Mouse (Mus musculus) heart, adult 11 months (tissue): Measurements from ENCODE around the gene Ptprk.

Experiments used
- DNase-seq: peaks from one replicate; pipeline ENCODE4 v3.0.0; 2022

Gene Ptprk

DNA sequence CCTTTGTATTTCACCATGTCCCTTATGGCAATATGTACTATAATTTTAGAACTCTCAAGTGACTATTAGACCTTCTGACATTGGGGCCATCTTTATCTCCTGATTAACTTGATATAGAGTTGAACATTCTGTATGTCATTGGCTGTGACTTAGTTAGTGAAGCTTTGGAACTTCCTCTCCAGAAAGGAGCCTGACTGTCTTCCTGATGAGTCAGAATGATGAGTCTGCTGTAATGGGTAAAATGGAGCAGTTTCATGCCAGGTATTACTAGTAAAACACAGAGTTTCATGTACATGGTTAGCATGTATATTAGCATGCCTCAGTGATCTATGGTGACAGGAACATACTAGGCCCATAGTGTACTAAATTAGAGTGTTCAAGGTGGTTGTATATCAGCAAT is 229.2 kb downstream of the Ptprk start:
- DNase-seq: no peak

DNA sequence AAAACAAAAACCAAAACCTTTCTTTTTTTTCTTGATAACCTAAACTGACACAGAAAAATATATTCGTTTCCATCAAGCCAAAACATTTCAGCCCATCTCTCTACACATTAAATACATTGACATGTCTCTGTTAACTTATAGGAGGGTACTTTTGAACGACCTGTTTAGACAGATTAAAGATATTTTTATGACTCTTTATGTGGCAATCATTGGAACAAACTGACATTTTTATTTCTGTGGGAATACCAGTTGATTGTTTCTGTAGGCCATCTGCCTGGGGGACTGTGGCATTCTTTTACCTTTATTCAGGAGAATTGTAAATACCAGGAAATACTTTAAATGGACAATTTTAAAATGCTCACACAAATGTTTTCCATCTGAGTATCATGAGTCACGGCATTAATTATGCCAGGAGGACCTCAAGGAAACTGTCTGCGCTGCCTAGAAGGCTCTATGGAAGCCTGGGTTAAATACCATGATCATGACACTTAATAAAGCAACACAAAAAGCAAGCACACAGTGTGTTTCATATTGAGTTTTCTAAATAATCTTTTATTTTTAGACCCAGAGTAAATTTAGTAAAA is 229.8 kb downstream of the Ptprk start:
- no peak for DNase-seq

DNA sequence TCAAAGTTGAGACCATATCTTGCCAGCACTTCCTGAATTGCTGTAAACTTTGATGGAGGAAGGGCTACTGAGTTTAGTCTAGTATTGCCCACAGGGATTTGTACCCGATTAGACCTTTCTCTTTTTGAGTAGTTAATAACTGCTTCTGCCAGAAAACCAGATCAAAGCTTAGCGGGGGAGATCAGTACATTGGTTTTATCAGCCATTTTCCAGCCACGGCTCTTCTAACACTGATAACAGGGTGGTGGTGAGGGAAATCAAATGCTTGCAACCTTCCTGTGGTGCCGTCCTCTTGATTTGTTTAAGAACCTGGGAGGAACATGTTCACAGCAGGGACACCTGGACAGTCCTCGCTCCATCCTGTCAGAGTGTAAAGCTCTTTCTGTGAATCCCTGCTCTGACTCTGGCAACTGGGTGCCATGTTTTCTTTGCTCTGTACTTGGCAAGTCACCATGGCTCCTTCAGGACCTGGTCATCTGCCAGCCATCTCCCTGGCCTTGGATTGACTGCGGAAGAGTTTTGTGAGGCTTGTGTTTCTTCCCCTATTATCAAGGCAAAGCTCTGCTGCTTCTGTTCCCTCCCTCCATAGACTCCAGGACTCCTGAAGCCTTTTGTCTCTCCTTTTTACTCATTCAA is 231.9 kb downstream of the Ptprk start:
- peak; percentile 88 for DNase-seq

DNA sequence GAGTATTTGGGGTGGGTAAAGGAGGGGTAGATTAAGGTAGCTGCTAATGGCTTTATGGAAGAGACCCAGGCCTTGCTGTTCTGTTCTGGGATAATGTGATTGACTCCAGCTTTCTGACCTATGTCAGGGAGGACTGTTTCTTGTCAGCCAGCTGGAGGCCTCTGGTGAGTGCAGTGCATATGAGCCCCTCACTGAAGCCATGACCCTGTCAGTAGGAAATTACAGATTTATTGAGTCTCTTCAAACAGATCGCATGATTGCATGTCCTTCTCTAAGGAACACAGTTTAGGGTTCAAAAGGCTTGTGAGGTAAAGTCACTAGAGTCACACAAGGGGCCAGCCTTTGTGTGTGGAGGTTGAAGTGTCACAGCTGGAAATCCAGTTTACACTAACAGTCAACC is 236.7 kb downstream of the Ptprk start:
- no peak for DNase-seq

DNA sequence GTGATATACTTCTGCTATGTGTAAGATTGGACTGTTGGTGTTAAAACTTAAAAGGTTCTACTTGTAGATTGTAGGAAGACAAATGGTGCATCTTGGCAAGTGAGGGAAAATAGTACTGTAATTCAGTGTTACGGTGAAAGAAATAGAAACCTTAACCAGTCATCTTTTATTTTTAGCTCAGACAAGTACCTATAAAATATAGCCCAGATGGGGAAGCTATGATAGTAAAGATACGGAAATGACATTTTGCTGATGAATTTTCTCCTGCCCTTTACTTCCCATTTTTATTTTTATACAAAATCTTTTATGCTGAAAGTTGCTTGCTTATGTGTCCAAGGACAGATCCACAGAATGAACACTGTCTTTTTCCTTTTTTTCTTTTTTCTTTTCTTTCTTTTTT is 248.4 kb downstream of the Ptprk start:
- no peak for DNase-seq

DNA sequence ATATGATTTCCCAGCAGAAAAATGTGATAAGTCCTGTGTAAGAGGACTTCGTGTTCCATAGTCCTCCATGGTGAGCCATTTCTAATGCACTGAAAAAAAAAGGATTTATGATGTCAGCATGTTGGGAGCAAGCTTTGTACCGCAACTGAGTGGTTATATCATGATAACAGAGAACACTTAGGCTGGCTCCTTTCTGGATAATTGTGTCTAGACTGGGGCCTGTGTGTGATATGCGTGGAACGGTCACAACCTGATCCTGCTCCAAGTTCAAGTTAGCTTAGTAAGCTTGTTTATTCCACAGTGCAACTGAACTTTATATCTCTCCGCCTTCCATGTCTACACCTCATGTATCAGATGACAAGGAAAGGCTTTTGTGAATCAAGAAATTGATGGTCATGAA is 260.6 kb downstream of the Ptprk start:
- DNase-seq: no peak

DNA sequence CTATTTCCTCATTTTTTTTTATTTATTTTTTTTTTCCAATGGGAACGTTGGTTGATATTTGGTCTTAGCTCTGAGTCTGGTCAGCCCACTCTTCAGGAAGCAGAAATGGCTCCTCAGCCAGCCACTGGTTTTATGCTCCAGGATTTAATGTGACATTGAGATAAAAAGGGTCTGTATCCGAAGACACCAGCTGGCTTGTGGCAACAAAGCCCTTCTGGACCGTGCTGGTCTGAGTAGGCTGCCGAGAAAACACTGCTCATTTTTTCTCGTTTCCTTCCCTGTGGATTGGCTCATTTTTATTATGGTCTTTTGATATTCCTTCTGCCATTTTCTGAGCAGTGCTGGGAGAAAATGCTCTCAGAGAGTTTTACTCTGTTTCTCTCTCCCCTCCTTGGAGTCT is 263.9 kb downstream of the Ptprk start:
- no peak for DNase-seq

DNA sequence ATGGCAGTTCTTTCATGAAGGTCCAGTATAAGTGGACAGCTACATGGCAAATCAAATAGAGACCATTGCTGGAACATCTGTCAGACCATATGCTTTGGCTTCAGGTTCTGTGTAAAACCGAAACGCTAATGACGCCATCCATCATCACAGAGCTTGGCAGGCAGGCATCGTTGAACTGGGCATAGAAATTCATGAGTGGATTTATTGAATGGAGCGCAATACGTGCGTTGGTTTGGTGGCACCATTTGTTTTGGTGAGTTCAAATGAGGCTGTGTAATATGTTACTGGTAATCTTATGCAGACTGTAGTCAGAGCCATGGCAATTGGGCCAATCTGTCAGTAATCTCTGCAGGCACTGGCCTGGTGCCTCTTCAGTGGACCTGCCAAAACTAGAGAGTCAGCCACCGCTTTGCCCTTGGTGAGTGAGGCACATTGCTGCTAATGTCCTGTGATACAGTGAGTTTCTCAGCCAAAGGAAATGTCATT is 270.6 kb downstream of the Ptprk start:
- peak; percentile 95 for DNase-seq

DNA sequence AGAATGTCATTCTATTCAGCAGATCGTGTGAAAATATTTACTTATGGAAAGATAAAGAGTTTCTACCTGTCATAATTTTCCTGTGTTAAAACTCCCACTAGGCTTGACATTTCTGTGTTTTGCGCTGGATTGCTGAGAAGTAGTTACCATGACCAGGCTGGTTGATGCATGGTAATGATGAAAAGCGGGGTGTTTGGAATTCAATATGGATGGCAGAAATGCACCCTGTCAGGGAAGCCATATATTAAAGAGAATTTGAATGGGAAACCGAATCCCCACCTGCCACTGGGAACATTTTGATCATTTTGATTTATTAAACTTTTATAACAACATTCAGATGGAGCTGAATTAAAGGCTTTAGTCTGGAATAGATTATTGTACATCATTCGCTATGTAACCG is 290.7 kb downstream of the Ptprk start:
- DNase-seq: no peak

DNA sequence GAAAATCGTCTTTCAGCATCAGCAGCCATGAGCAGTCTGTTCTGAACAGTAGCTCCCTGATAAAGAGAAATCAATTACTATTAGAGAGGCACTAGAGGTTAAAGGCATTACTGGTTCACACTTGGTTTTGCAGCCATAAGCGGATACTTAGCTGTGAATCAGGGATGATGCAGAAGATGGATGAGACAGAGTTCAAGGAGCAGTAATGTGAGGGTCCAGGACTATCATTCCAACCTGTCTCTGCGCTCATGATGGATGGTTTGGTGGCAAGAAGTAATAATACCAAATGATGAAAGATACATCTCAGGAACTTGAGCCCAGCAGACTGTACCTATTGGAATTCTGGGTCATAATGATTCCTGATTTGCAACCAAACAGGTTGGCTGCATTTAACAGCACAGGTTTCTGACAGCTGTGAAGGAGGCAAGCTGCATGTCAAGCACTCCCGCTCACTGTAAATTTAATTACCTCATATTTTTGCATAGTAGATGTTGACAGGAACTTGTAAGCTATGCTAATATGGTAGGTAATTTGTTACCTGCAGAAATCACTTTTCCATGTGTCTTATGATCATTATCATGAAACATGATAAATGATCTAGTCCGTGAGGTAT is 291.6 kb downstream of the Ptprk start:
- no peak for DNase-seq

DNA sequence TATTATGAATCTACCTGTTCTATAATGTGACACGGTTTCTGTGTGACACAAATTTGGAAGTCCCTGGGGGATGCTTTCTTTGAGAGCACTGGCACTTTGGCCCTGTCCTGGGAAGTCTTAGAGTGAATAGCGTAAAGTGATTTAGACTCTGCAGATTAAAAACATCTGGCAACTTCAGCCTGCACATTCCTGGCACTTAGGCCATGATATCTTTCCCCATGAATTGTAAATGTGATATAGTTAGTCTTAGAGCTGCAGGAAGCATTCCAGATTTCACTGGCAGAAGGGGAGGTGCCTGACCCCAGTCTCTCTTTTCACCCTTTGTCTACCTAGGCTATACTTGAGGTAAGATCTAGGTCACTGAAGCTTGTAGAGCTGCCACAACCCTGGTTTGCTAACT is 295.2 kb downstream of the Ptprk start:
- no peak for DNase-seq

DNA sequence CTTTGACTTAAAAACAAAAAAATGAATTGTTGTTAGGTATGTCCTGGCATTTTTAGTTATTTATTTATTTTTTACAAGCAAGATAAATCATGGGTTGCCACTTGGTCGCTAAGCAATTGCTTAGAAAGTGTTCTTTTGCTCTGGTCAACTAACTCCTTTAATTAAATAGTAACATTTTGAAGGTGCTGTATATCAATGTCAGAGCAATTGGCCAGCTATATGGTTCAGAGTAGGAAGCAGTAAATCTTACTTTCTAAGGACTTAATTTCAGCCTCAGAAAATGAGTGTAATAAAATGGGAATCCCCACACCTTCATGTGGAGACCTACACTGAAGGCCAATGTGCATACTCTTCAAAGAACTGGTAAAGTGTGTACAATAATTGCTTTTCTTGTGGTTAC is 300.3 kb downstream of the Ptprk start:
- DNase-seq: no peak

DNA sequence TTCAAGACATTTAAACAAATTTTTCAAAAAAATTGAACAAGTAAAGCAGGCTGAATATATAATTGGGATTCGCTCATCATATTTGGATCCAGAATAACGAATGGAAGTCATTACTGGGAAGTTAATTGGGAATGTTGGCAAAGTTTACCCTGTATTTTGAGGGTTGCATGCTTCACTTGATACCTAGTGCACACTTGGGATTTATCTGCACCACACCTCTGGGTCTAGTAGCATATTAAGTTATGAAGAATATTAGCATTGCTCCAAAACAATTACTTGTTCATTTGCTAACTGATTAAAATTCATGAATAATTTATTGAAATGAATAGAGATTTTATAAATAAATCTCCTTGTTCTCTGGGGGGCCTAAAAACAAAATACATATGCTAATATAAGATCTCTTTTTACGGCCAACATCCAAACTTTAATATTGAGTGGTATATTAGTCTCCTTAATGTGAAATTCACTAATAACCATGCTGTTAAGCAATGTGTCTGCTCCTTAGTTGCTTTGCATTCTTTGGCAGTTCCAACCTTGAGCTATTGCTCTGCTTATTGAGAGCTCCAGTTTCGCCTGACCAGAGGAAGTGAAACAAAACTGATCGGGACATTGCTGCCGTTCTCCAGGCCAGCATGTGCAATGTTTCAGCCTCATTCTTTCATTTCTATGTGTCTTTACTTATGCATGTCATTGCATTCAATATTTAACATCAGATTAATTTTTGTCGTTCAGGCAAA is 305.3 kb downstream of the Ptprk start:
- no peak for DNase-seq

DNA sequence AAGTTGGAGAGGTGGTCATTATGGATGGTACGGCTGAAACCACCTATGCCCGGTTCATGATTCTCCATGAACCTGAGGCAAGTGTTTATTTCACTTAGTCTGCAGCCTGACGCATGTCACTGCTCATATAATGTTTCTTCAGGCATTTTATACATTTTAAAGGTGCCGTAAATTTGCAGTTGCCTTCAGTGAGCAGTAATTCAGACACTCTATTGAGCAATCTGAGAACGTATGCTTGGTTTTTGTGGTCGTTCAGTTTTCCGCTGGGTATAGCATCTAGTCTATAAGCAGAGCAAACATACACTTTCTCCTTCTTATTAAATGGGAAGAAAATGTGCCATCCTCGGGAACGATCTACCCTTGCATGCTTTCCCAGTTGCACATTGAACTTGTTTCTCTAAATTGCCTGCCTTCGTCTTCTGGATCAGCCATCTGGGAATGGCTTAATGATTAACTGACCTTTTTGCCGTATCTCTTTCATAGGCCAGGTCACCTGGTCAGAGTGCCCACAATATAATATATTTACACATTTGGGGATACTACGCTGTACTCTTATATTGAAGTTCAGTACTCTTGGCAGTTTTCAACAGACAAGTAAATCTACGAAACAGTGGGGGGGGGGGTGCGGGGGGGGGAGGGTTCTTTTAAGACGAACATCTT is 313.1 kb downstream of the Ptprk start:
- DNase-seq: no peak

DNA sequence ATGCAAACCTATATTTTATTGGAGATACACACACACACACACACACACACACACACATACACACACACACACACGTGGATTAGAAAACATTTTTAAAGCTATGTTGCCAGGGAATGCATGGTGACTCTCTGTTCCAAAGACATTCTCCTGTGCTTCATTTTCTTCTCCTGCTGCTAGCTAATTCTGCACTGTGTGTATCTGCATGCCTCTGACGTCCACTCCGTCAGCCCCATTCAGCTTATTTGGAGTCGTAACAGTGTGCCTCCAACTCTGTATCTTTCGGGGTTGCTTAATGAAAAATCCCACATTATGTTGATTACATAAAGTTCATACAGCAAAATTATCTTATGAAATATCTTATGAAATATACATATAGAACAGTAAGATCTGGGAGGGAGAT is 316.5 kb downstream of the Ptprk start:
- DNase-seq: no peak

DNA sequence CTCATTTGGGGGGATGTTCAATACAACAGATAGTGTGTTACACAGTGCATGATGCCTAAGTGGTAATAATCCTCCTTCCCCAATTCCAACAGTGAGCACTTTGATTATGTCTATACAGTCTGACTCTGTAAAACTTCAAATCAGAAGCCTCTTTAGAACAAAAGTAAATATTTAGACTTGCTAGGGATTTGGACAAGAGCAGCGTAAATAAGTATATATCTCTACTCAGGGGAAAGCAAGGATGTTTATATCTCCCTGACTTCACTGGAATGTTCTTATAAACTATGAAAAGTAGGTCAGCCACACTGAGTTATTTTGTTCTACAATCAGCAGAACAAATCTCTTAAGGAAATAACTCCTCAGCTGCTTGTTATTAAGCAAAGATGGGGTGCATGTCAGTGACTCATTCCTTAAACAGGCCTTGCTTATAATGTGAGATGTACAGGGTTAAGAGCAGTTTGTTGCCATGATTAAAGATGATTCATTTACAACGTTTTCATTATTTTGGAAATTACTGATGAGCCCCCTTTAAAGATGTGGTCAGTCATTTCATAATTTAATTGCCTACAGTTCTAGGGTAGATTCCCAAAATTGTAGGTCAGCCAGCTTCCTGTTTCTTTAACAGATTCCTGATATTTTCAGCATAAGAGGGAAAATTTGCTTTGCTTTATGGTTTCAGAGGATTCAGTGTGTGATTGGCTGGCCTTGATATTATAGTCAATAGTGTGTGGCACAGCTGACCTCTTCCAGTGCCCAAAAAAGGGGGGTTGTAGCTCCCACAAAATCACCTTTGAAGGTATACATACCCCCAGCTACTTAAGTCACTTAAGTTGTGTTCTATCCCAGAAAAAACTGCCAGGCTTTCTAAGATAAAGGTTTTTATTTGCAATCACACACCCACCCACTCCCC is 321.2 kb downstream of the Ptprk start:
- no peak for DNase-seq

DNA sequence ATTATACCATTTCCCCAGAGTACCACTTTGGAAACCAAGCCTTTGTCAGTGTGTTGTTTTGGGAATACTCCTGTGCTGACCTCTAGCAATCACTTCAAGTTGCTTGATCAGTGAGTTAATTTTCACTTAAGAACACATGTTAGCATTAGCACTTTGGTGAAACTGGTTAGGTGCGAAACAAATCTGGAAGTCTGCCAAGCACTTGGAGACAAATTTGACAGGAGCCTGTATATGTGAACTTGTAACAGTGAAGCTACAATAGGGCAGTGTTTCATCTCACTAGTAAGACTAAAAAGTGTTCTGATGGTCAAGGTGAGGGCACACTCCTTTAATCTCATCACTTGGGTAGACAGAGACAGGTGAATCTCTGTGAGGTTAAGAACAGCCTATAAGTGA is 321.9 kb downstream of the Ptprk start:
- no peak for DNase-seq

DNA sequence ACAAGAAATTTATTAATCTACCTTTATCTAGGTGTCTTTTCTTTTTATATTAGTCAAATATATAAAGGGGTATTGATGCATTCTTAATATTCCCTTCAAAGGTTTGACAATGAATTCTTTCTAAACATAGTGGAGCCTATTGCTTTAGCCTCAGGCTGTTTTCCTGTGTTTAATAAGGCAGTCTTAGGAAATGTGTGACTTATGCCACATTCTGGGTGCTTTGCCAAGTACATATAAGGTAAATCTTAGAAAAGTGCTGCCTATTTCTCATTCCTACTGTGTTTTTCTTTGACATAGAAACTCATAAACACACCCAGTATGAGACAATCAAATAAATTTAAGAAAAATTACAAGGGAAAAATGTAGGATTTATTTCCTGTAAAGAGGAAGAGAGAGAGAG is 327.2 kb downstream of the Ptprk start:
- DNase-seq: no peak

DNA sequence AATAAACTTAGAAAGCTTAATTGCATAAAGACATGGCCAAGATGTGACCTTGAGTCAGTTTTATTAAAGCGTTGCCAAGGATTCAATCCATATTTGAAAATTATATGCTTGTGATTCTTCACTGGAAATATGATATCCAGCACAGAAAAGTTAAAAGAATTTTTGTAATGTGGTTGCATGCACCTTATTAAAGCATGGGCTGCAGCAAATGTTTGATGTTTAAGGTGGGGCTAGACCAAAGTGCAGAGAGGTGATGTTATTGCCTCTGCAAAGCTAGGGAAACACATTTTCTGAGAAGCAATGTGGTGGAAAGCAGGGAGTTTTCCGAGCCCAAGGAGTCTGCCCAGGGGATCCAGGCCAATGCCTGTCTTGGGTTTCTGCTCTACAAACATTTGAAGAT is 334.4 kb downstream of the Ptprk start:
- no peak for DNase-seq

DNA sequence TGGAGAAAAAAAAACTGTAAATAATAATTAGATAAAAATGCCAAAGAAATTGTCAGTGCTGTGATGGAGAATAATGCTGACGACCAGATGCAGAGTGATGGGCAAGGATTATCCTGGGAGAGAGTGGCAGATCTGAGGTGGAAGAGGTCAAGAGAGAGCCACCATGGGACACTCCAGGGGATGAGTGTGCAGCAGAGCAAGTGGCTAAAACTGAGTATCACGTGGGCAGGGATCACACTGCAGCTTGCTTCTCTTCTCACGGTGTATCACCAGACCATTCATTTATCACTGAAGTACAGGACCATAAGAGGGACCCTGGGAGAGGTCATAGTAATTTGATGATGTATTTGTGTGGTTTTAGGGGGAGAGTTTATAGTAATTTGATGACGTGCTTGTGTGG is 340.2 kb downstream of the Ptprk start:
- no peak for DNase-seq

DNA sequence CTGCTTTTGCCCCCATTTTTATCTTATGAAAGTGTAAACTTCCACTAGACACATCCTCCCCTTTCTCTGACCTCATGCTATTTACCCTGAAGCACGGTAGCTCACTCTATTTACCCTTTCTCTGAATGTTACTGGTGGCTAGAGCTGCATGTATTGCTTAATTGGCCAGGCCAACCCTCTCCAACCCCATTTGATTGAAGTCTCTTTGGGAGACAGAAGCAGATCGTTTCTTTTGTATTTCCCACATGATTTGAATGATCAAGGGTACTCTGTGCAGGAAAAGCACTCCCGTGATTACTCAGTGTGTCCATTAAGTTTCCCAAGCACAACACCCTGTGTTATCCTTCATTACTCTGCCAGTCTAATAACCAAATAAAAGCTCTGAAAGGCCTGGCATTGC is 348.0 kb downstream of the Ptprk start:
- DNase-seq: no peak

DNA sequence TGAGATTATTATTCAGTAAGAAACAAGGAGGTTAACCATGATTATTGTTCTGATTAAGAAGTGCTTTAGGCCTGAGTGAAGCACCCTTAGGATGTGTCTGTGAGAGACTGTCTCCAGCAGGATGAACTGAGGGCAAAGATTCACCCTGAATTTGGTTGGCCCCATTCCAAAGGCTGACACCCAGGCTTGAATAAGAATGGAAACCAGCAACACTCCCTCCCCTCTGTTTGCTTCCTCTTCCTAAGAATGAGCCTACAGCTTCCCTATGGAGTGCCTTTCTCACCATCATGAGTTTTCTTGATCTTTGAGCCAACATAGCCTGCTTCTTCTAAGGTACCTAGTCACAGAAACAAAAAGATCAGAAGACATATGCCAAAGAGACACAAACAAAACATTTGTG is 350.8 kb downstream of the Ptprk start:
- DNase-seq: no peak
